Mouse (Mus musculus) MEL (cell line): ENCODE data around the gene Gm30191. TPM values are rescaled to one million over a fixed set of nuclear protein-coding genes. Genes with fewer than 3 reads are reported as not detected.

ENCODE experiments used
- DNase-seq: peaks from one replicate; pipeline ENCODE4 v3.0.0; 2011; ENCODE audit warnings: low read depth, low spot score
- H3K27ac ChIP-seq: 2 replicates; pipeline ENCODE4 v1.5.1; 2012; ENCODE audit warnings: low read depth, mild to moderate bottlenecking, control low read depth, low read length, moderate library complexity; ENCODE audit not compliant: control insufficient read depth
- H3K27me3 ChIP-seq, 2 experiments: fragments of 150-350 bp in 1 of 2; sonication (generic) in 1 of 2; 2 replicates each; pipeline ENCODE4 v1.6.1; 2012; ENCODE audit warnings: low read length in 2 of 2, mild to moderate bottlenecking in 2 of 2, improper control_type of control experiment in 1 of 2, moderate library complexity in 1 of 2; ENCODE audit not compliant: insufficient read depth in 2 of 2, control insufficient read depth in 1 of 2
- H3K36me3 ChIP-seq, 2 experiments: 2 replicates each; pipeline ENCODE4 v1.6.1; 2012 to 2014; ENCODE audit warnings: low read length in 2 of 2, improper control_type of control experiment in 1 of 2, inconsistent platforms in 1 of 2, mild to moderate bottlenecking in 1 of 2; ENCODE audit not compliant: insufficient read depth in 2 of 2, control insufficient read depth in 1 of 2
- H3K4me1 ChIP-seq, 2 experiments: fragments of 150-350 bp in 1 of 2; sonication (generic) in 1 of 2; 2 replicates each; pipeline ENCODE4 v1.6.1; 2012; ENCODE audit warnings: low read length in 2 of 2, improper control_type of control experiment in 1 of 2, mild to moderate bottlenecking in 1 of 2; ENCODE audit not compliant: insufficient read depth in 2 of 2, control insufficient read depth in 1 of 2
- H3K4me3 ChIP-seq, 2 experiments: fragments of 150-350 bp in 1 of 2; sonication (generic) in 1 of 2; 2 replicates each; pipeline ENCODE4 v1.5.1; 2012; ENCODE audit warnings: low read depth in 2 of 2, low read length in 2 of 2, mild to moderate bottlenecking in 2 of 2, moderate library complexity in 2 of 2, control low read depth in 1 of 2, improper control_type of control experiment in 1 of 2; ENCODE audit not compliant: control insufficient read depth in 1 of 2, insufficient read depth in 1 of 2
- H3K79me2 ChIP-seq: 2 replicates; pipeline ENCODE4 v1.6.1; 2012; ENCODE audit warnings: mild to moderate bottlenecking, low read length, moderate library complexity; ENCODE audit not compliant: control insufficient read depth, poor library complexity, insufficient read depth
- H3K9ac ChIP-seq: 2 replicates; pipeline ENCODE4 v1.6.1; 2012; ENCODE audit warnings: low read depth, mild to moderate bottlenecking, control low read depth, low read length, moderate library complexity; ENCODE audit not compliant: control insufficient read depth, poor library complexity, severe bottlenecking
- H3K9me3 ChIP-seq: fragments of 150-350 bp; sonication (generic); replicated peaks from 2 replicates; pipeline ENCODE4 v1.6.1; 2012; ENCODE audit warnings: mild to moderate bottlenecking, low read length, improper control_type of control experiment, moderate library complexity; ENCODE audit not compliant: insufficient read depth
- BHLHE40 ChIP-seq: IDR thresholded peaks from 2 replicates; pipeline ENCODE4 v1.6.1; 2012; ENCODE audit warnings: low read depth, mild to moderate bottlenecking, inconsistent platforms, low read length, improper control_type of control experiment, borderline replicate concordance
- GABPA ChIP-seq: IDR thresholded peaks from 2 replicates; pipeline ENCODE4 v1.6.1; 2012; ENCODE audit warnings: low read depth, mild to moderate bottlenecking, inconsistent platforms, low read length, improper control_type of control experiment, moderate library complexity
- HCFC1 ChIP-seq: IDR thresholded peaks from 2 replicates; pipeline ENCODE4 v1.6.1; 2012; ENCODE audit warnings: low read depth, mild to moderate bottlenecking, inconsistent platforms, low read length, improper control_type of control experiment, moderate library complexity
- MAFK ChIP-seq: IDR thresholded peaks from 2 replicates; pipeline ENCODE4 v1.6.1; 2011; ENCODE audit warnings: low read depth, mild to moderate bottlenecking, low read length, improper control_type of control experiment, borderline replicate concordance
- MAZ ChIP-seq: IDR thresholded peaks from 2 replicates; pipeline ENCODE4 v1.6.1; 2012; ENCODE audit warnings: low read depth, mild to moderate bottlenecking, inconsistent platforms, low read length, improper control_type of control experiment
- MXI1 ChIP-seq: IDR thresholded peaks from 2 replicates; pipeline ENCODE4 v1.6.1; 2011; ENCODE audit warnings: mild to moderate bottlenecking, low read depth, low read length, improper control_type of control experiment
- MYB ChIP-seq: IDR thresholded peaks from 2 replicates; pipeline ENCODE4 v1.6.1; 2011; ENCODE audit warnings: mild to moderate bottlenecking, low read depth, low read length, improper control_type of control experiment
- MYC ChIP-seq: IDR thresholded peaks from 2 replicates; pipeline ENCODE4 v1.6.1; 2011; ENCODE audit warnings: low read depth, mild to moderate bottlenecking, low read length, improper control_type of control experiment, moderate library complexity
- NELFE ChIP-seq: IDR thresholded peaks from 2 replicates; pipeline ENCODE4 v1.6.1; 2011; ENCODE audit warnings: low read depth, low read length, improper control_type of control experiment
- NRF1 ChIP-seq: IDR thresholded peaks from 2 replicates; pipeline ENCODE4 v1.6.1; 2014; ENCODE audit warnings: low read depth, mild to moderate bottlenecking, inconsistent platforms, low read length, improper control_type of control experiment, moderate library complexity; ENCODE audit not compliant: poor library complexity, insufficient read depth, severe bottlenecking
- POLR2A ChIP-seq, 2 experiments: IDR thresholded peaks; 2 replicates each; pipeline ENCODE4 v1.6.1; 2011 to 2012; ENCODE audit warnings: low read length in 2 of 2, mild to moderate bottlenecking in 2 of 2, control low read depth in 1 of 2, improper control_type of control experiment in 1 of 2, low read depth in 1 of 2, moderate library complexity in 1 of 2; ENCODE audit not compliant: control insufficient read depth in 1 of 2, insufficient read depth in 1 of 2, poor library complexity in 1 of 2
- RAD21 ChIP-seq: IDR thresholded peaks from 2 replicates; pipeline ENCODE4 v1.6.1; 2011; ENCODE audit warnings: mild to moderate bottlenecking, low read depth, low read length, improper control_type of control experiment
- RCOR1 ChIP-seq: IDR thresholded peaks from 2 replicates; pipeline ENCODE4 v1.6.1; 2012; ENCODE audit warnings: low read depth, mild to moderate bottlenecking, inconsistent platforms, low read length, improper control_type of control experiment
- TAL1 ChIP-seq: IDR thresholded peaks from 2 replicates; pipeline ENCODE4 v1.6.1; 2012; ENCODE audit warnings: mild to moderate bottlenecking, inconsistent platforms, low read length, moderate library complexity, mixed read lengths
- TCF12 ChIP-seq: IDR thresholded peaks from 2 replicates; pipeline ENCODE4 v1.6.1; 2014; ENCODE audit warnings: low read depth, mild to moderate bottlenecking, inconsistent platforms, low read length, improper control_type of control experiment, moderate library complexity
- UBTF ChIP-seq: IDR thresholded peaks from 2 replicates; pipeline ENCODE4 v1.6.1; 2012; ENCODE audit warnings: low read depth, mild to moderate bottlenecking, inconsistent platforms, low read length, improper control_type of control experiment, moderate library complexity, borderline replicate concordance; ENCODE audit not compliant: insufficient read depth
- ZC3H11A ChIP-seq: IDR thresholded peaks from 2 replicates; pipeline ENCODE4 v1.6.1; 2012; ENCODE audit warnings: low read depth, mild to moderate bottlenecking, inconsistent platforms, low read length, improper control_type of control experiment
- ZKSCAN1 ChIP-seq: IDR thresholded peaks from 2 replicates; pipeline ENCODE4 v1.6.1; 2012; ENCODE audit warnings: low read depth, mild to moderate bottlenecking, inconsistent platforms, low read length, improper control_type of control experiment, moderate library complexity
- ZMIZ1 ChIP-seq: IDR thresholded peaks from 2 replicates; pipeline ENCODE4 v1.6.1; 2012; ENCODE audit warnings: low read depth, mild to moderate bottlenecking, inconsistent platforms, low read length, improper control_type of control experiment, moderate library complexity
- ZNF384 ChIP-seq: IDR thresholded peaks from 2 replicates; pipeline ENCODE4 v1.6.1; 2012; ENCODE audit warnings: low read depth, mild to moderate bottlenecking, inconsistent platforms, low read length, improper control_type of control experiment
- polyA plus RNA-seq, 2 experiments: library from polyadenylated mRNA; stranded (reverse) in 1 of 2; unstranded in 1 of 2; fragments of >175 nt in 1 of 2; fragments of >200 nt in 1 of 2; gene quantifications; 2 replicates each; pipeline versions ENCODE4 v1.2.1 to v1.2.4; 2012; ENCODE audit warnings: low replicate concordance in 2 of 2, low read depth in 1 of 2; ENCODE audit not compliant: insufficient read length in 2 of 2, insufficient read depth in 1 of 2, missing spikeins in 1 of 2
- total RNA-seq: library from RNA; depleted of rRNA; stranded (reverse); fragments of 300-350 nt; gene quantifications from 2 replicates; pipeline ENCODE4 v1.2.3, GENCODE M21; 2012

Gm30191 gene
- total and polyA plus RNA-seq, 3 experiments = not detected

- H3K9ac ChIP-seq = no peak overlapping the region
- no peak overlapping the region for H3K4me3 ChIP-seq
- H3K79me2 ChIP-seq = no peaks in the 10 kb centered on the region
- no peaks in the 10 kb centered on the region for H3K36me3 ChIP-seq
- no peaks in the 10 kb centered on the region for H3K27me3 ChIP-seq
- TF ChIP-seq MAZ = no peak
- TF ChIP-seq MXI1 = no peak
- no peak for TF ChIP-seq TAL1
- TF ChIP-seq ZC3H11A = no peak
- TF ChIP-seq UBTF = no peak
- no peak for TF ChIP-seq BHLHE40
- TF ChIP-seq MAFK = no peak
- no peak for TF ChIP-seq HCFC1
- TF ChIP-seq TCF12 = no peak
- TF ChIP-seq NRF1 = no peak
- no peak for TF ChIP-seq MYB
- no peak for TF ChIP-seq GABPA
- TF ChIP-seq ZKSCAN1 = no peak
- TF ChIP-seq ZMIZ1 = no peak
- TF ChIP-seq RAD21 = no peak
- TF ChIP-seq POLR2A (IDR thresholded peaks at IDR 0.05; ENCODE audit: control insufficient read depth in 1 of 2, insufficient read depth in 1 of 2, low read depth in 1 of 2, low read length in 2 of 2, poor library complexity in 1 of 2) = no peak
- no peak for TF ChIP-seq NELFE
- TF ChIP-seq ZNF384 = no peak
- H3K9me3 ChIP-seq = no peaks in the 10 kb centered on the region
- no peak overlapping the region for H3K27ac ChIP-seq
- DNase-seq = no peak
- peaks cover 2 to 3% of the 10 kb centered on the region in 2 experiments; a peak in 1 of 4 replicates for H3K4me1 ChIP-seq
These were observed 4.8 kb downstream of the Gm30191 start for GRCm38 (mm10) chr4:134251241-134252130.

- H3K79me2 ChIP-seq = no peaks in the 10 kb centered on the region
- H3K9ac ChIP-seq = no peak overlapping the region
- no peaks in the 10 kb centered on the region for H3K36me3 ChIP-seq
- no peaks in the 10 kb centered on the region for H3K9me3 ChIP-seq
- no peak overlapping the region for H3K4me3 ChIP-seq
- no peak for DNase-seq
- H3K27me3 ChIP-seq = no peaks in the 10 kb centered on the region
- H3K27ac ChIP-seq = no peak overlapping the region
- TF ChIP-seq MYC (no peak), MYB (no peak), RAD21 (no peak), RCOR1 (no peak)
- peaks cover 2 to 3% of the 10 kb centered on the region in 2 experiments; a peak in 1 of 4 replicates for H3K4me1 ChIP-seq
These were observed 5.6 kb downstream of the Gm30191 start for GRCm38 (mm10) chr4:134252131-134252910.
